Mouse (Mus musculus) adrenal gland, postnatal 25 days (tissue): ENCODE results near the gene Draxin. TPM values are rescaled to one million over a fixed set of nuclear protein-coding genes. Genes with fewer than 3 reads are reported as not detected.
A peak's percentile ranks its signal among the peaks of the same experiment; 100 is the strongest.

Experiments
- DNase-seq: peaks from one replicate; pipeline ENCODE4 v3.0.0; 2021; ENCODE audit warnings: mixed read lengths
- total RNA-seq: library from RNA; stranded (reverse); gene quantifications from 2 replicates; pipeline ENCODE4 v1.2.3, GENCODE M21; 2021

Draxin gene
- total RNA-seq, 1 experiment from 2014 or later, result 0.15 TPM

DNA sequence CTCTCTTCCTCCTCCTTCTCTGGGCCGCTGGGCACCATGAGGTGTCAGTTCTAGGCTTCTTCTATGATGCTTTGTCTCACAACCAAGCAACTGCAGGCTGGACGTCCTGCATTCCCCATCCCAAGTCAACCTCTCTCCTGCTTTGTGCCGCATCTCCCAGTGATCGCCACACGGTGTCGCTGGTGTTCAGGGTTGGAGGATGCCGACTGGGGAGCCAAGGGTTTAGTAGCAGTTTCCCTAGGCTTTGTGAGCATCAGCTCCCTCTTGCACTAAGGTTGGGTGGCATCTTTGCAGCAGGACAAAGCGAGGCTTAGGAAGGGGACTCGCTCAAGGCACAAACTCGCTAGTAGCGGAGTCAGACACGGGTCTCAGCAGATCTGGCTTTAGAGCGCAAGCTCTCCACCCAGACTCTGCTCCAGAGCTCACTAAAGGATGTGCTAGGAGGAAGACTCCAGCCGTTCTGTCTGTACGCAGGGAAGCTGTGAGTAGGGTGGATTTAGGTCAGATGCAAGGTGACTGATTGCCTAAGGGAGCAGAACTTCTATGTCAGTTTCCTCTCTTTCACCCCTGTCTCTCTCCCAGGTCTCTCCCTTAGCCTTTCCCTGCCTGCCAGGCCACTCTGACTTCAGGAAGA is 15.6 kb downstream of the Draxin start:
- peak; percentile 86 for DNase-seq

DNA sequence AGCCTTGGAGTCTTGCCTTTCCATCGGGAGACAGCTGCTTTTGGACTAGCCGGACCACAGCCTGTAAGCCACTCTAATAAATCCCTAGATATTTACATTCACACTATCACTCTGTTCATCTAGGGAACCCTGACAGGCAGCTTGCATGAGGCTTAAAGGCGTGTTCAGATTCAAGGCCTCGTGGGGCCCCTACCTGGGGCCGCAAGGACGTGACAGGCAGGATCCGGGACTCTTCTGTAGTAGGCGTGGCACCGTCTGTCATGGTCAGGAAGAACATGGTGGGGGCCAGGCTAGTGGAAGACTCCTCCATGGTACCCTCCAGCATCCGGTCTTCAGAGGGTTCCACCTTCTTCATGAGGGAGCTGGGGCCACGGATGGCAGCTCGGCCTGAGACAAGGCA is 18.0 kb downstream of the Draxin start:
- no peak for DNase-seq

DNA sequence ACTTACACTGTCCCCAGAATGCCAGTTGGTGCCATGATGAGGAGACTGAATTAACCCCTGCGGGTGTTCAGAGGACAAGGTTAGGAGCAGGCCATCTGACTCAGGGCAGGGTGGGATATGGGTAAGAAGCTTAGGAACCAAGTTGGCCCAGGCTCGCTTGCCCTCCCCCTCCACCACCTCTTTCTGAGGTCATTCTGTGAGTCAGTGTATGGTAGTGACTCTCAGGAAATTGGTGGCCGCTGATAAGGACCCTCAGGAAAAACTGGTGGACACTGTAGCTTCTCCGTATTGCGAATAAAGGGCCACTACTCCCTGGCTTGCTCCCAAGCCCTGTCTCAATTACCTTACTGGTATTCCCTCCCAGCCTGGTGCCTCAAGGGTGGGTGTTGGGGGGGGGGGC is 21.3 kb downstream of the Draxin start:
- no peak for DNase-seq

DNA sequence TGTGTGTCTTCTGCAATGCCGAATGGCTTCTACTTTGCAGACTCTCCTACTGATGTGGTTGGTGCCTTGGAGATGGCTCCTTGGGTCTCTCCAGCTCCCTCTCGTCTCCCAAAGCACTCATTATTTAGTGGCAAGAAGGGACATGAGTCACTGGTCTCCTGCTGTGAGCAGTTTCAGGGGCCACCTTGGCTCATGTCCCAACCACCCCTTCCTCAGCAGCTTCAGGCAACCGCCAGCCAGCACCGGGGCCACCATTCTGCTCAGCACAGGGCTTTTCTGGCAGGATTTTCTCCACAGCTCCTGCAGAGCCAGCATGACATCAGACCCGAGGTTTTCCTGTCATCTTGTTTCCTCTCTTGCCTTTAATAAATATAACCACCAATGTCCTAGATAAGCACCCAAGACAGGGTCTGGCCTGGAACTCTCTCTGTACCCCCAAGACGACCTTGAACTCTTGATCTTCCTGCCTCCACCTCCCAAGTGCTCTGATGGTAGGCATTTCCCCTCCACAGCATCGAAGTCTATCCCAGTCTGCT is 21.9 kb downstream of the Draxin start:
- no peak for DNase-seq

DNA sequence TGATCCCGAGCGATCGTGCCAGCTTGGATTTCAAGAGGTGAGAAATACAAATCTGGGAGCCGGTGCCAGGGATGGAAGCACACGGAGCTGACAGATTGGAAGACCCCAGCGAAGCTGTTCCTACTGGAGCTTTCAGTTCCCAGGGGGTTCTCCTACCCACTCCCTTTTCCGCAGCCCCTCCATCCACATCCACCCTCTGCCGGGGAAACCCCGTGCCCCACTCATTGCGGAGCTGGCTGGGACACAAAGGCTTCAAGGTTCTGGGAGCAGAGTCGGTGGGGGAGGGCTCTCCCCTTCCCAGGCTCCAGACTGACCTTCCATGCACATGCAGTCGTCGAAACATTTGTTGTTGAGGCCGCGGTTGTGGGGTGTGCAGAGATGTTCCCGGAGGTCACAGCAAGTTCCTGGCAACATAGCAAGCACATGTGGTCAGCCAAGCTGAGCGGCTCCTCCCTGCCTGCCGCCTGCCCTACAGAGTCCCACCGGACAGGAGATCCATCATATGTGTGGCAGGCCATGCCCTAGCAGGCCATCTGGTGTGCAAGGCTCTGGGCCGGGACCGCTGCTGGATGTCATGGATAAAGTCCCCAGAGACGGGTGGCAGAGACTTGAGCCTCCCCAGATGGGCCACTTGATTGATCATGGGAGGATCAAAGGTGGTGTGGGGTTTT is 22.7 kb downstream of the Draxin start:
- no peak for DNase-seq

DNA sequence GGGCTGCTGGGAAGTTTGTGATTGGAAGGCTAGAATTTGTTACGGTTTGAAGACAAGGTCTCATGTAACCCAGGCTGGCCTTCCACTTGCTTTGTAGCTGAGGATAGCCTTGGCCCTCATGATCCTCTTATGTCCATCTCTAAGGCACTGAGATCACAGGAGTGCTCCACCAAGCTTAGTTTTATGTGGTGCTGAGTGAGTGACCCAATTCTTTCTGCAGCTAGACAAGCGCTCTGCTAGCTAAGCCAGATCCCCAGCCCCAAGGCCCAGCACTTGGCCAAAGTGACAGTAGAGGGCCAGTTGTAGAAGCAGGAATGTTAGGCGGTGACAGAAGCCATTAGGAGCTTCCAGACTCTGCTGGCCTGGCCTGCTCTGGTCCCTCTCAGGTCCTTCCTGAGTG is 26.4 kb downstream of the Draxin start:
- no peak for DNase-seq

DNA sequence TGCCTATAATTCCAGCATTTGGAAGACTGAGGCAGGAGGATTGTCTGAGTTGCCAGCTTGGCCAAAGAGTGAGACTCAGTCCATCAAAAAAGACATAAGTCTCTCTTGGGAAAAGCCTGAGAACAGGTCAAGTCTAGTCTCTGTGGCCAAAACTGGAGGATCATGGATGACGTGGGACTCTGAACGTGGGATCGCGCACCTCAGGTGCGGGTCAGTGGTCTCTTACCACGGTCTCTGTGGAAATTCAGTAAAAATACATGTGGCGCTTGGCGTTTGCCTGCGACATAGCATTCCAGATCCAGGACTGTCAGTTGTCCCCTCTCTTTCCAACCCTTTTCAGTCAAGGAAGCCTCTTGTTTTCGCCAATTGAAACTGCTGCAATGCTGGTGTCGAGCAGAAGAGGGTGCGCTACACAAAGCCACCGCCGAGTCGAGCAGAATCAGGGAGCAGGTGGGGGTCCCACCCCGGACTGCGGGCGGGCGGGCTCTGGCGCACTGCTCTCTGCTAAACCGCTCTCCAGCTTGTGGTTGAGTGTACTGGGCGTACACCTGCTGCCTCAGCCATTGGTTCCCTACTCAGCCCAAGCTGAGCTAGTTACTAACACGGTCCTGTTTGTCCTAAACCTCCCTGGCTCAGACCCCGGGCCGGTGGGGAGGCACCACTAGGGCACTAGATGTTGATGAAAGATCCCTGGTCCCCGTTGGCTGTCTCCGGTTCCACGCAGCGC is 28.5 kb downstream of the Draxin start:
- peak; percentile 60 for DNase-seq

DNA sequence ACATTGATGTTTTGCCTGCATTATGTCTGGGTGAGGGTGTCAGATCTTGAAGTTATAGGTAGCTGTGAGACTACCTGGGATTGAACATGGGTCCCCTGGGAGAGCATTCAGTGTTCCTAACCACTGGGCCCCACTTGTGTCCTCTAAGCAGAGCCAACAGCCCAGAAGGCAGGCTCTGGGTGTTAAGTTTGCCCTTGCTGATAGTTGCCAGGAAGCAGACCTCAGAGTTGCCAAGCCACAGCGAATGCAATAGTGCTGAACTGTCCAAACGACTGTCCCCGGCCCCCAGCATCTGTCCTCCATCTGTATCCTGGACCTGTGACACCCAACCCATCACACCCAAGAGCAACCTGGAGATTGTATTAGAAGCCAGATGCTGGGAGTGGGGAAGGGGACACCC is 31.8 kb downstream of the Draxin start:
- no peak for DNase-seq

DNA sequence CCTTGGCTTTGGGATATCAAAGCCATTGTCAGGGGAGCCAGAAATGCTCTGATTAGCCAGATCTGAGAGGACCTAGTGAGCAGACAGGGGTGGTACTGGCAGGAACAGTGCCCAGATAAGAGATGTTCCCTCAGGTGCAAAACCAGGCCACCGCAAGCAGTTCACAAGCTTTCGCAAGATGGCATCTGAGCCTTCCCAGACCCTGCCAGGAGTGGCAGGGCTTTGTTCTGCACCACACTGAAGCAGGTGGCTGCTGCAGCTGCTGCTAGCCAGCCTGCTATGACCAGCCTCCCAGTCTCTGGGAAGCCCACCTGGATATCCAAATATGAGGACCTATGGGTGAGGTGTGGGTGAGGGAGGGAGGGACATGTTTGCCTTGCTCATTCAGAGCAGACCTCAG is 32.6 kb downstream of the Draxin start:
- no peak for DNase-seq

DNA sequence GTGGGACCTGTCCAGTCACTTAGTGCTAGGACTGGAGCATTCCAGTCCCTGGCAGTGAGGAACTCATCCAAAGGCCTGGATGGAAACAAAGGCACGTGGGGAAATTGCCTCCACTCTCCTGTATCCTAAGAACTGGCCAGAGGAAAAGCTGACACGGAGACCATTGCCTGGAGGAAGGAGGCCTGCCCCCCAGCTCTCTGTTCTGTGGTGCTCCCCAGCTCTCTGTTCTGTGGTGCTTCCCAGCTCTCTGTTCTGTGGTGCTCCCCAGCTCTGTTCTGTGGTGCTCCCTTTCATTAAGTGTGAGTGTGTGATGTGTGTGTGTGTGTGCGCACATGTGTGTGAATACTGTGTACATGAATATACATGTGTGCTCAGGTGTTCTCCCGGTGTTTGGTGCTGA is 35.4 kb downstream of the Draxin start:
- no peak for DNase-seq

DNA sequence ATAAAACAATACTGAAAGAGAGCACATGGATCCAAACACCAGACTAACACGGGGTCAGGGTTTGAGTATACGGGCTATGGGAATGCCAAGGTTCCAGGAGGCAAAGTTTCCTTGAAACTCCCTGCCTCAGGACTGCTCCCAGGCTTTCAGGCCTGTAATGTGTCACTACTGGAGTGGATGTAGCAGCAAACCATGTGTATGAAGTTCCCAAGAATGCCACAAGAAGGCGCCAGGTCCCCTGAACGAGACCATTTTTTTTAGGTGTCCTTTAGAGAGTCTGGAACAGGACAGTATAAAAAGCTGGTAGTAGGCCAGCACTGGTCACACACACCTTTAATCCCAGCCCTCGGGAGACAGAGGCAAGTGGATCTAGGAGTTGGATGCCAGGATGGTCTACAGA is 36.3 kb downstream of the Draxin start:
- DNase-seq, result no peak

DNA sequence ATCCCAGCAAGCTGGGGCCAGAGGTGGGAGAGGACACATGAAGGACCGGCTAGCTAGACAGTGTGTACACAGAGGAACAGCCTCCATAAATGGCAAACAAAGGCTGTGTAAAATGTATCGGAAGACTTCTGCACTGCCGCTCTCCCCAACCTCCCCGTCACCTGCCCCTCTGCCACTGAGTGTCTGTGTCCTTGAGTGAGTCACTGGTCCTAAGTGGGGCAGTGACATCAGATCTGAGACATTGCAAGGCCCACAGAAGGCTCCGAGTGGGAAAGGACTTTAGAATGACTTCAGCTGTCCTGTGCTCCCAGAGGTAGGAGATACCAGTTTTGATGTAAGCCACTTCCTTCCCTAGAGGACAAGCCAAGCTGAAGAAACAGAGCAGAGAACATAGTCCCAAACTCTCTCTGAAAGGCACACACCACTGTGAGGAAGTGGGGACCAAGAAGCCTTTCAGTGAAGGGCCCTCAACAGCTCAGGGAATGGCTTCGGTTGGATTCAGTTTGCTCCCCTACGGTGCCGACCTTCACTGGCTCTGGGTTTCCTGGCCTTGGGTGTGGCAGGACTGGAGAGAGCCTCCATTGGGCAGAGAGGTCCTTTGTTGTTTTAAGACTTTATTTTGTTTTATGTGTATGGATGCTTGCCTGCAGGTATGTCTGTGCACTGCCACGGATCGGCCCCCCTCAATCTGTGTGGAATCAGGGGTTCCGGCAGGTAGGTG is 37.8 kb downstream of the Draxin start:
- DNase-seq, result peak; percentile 47

DNA sequence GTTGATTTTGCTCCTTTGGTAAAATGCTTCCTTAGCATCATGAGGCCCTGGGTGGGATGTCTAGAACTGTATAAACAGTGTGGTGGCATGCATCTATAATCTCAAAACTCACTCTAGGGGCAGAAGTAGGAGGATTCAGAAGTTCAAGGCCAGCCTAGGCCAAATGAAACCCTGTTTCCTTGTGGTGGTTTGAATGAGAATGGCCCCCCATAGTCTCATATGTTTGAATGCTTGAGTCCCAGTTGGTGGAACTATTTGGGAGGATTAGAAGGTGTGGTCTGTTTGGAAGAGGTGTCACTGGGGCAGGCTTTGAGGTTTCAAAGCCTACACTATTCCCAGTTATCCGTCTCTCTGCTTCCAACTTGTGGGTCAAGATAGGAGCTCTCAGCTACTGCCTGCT is 39.3 kb downstream of the Draxin start:
- DNase-seq, result no peak

DNA sequence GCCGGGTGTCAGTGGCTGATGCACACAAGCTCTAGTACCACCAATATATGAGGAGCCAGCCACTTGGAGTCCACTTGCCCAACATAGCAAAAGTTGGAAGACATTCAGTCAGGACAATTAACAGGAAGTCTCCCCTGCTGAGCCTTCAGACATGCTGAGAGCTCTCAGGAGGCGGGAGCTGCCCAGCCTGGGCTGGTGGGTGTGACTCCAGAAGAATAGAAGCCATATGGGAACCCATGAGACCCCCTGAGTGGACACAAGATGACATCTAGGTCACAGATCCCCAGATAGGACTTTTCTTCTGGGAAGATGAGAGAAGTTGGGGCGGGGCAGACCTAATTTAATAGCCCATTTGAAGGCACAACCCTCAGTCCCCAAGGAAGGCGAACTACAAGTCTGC is 41.3 kb downstream of the Draxin start:
- DNase-seq, result no peak

DNA sequence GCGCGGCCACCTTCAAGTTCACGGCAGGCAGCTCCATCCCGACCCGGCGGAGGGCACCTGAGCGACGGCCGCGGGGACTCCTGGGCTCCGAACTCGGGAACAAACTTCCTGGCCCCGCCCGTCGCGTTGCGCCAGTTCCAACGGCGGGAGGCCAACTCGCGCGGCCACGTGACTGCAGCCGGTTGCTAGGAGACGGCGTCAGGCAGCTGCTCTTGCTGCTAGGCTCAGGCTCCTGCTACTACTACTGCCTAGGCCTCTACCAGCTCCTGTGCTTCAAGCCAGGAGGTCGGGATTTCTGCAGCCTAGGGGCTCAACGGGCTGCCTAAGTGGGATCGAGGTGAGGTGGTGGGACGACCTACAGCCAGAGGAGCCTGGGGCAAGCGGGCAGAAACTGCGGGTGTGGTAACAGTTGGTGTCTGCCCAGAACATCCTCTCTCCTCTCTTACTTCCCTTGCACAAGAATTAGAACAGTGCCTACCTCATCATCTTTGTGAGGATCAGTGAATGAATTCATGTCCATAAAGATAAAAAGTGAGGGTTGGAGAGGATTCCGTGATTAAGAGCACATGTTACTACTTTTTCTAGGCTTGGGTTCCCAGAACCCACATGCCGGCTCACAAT is 42.5 kb downstream of the Draxin start, which contains the start of gene Agtrap:
Gene Agtrap, minus strand, starts transcription at position 125 of the 621 bp plus-strand sequence.
- DNase-seq, result peak; percentile 97

DNA sequence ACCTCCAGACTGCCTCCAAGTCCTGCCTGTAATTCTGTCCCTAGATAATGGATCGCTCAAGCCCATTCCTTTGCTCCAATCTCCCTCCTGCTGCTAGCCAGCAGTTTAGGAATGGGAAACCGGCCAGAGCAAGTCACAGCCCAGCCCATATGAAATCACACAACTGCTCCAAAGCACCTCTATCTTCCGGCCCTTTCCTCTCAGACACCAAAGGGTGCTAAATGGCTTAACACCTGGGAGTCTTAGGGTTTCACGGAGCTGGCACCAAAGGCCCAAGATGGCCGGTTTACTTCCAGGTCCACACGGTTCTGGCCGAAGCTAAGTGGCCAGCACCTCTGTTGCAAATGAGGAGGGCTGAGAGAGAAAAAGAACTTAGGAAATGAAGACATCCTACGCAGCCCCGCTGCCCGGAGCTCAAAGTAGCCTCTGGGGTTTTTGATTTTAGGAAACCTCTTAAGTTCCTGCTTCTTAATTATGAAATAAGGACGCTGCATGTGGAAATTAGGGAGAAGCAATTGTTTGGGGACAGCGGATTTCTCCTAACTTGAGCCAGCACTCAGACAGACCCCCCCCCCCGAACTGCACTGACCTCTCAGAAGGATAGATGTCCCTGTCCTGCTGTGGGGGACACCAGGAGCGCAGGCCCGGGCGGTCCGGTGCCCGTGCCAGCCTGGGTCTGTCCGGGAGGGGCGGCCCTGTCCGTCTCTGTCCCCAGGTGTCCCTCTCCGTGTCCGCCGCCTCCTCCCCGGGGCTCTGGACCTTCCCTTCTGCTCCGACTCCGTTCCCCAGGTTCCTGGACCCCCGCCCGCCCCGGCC is 43.2 kb downstream of the Draxin start:
- peak; percentile 45 for DNase-seq

DNA sequence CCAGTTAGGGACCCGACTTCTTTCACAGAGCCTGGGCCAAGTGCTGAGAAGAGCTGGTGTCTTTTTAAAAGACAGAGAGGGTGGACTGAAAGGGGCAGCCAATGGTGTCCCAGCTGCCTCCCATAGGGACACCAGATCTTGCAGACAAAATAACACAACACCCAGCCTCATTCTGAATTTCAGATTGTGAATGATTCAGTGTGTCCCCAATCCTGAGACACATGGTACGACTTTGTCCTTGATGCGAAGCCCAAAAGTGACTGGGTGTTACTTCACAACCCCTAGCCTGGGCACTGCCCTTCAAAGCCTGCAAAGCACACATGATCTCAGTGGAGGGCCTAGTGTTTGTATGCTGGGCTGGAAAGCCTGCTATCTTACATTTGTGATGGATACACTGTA is 44.6 kb downstream of the Draxin start:
- DNase-seq, result peak; percentile 38

DNA sequence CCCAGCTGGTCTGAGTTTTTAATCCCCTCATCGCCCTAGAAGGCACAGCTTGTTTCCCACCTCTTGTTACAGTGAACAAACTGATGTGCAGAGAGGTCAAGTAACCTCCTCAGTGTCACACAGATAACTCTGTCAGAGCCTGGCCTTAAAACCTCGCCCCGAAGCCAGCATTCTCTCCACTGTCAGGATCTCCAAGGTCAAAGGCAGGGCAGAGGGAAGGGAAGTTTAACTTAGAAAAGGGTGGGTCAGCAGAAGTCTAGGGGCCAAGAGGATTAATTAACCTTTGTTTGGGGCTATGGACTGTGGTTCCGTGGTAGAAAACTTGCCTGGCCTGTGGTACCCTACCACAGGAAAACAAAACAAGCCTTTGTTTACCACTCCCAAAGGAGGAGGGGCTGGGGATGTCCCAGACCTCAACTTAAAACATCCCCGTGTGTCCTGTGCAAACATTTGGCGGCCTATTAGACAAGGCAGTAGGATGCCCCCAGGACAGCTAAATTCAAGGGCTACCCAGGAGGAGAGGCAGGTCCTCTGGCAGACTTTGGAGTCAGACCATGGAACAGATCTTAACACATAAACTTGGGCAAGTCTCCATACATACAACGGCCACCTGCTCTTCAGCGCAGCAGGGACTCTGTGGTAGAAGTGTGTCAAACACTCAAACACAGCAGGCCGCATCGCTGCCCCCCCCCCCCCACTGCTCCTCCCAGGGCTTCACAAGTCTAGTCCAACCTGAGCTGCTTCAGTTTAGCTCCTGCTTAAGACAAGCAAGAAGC is 45.2 kb downstream of the Draxin start:
- peak; percentile 37 for DNase-seq

DNA sequence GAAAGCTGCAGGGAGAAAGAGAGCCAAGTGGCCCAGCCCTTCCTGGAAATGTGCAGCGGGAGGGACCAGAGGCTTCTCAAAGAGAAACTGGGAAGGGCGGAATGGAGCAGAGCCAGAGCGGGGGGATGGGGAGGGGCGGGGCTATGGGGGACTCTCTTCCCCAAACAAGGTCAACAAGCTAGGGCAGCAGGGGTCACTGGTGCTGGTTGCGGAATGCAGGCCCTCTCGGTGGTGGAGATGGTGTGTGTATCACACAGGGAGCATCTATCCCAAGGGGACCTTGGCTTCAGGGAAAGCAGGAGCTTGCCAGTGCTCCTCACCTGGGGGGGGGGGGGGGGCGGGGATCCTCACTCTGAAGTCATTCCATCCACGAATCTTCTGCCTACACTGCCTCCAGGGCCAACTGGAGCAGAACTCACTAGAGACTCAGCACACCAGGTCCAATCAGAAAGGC is 46.2 kb downstream of the Draxin start:
- DNase-seq, result peak; percentile 37

DNA sequence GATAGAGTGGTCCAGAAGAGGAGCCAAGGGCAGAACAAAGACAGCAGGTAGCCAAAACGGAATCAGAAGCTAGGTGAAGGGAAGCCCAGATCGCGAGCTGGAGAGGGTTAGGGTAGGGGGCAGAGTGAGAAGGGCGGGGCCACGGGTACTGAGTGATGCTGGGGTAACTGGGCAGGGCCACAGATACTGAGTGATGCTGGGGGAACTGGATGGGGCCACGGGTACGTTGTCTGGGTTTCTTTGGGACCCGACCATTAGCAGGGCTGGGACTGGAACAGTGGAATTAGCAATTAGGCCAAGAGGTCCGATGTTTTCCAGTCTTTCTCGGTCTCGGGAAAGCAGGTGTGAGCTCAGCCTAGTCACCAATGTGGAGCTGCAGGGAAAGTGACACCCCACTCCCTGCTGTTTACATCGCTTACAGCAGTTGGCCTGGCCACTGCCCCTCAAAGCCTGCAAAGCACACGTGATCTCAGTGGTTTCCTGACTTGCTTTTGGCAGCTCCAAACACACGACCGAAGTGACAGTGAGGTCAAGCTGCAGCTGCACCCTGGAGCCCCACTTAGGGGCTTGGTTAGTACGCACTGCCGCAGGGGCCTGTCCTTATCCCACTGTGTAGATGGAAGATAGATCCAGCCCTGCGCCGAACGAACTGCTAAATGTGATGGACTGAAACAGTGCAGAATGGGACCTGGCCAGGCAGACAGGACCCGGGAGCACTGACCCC is 47.2 kb downstream of the Draxin start:
- DNase-seq, result no peak
